Mouse (Mus musculus) liver, embryonic 14.5 days (tissue): ENCODE results near the gene Man2b2. TPM values are rescaled to one million over a fixed set of nuclear protein-coding genes. Genes with fewer than 3 reads are reported as not detected.
"Not testable (repeated sequence)": the region's sequence is repeated elsewhere in the genome, so short reads cannot be mapped to it uniquely, and the experiment has no call there.

ENCODE experiments used
- ATAC-seq: fragments of 200-750 bp; cut with Nextera tagmentation; 2 replicates; pipeline ENCODE4 v1.8.0; 2017; ENCODE audit warnings: moderate number of reproducible peaks, mild to moderate bottlenecking, moderate library complexity; ENCODE audit not compliant: insufficient read depth
- DNase-seq, 3 experiments: peaks; one replicate each; pipeline ENCODE4 v3.0.0-alpha.2; 2012 to 2013; ENCODE audit warnings: low read depth in 3 of 3, low spot score in 3 of 3
- H3K27ac ChIP-seq: fragments of 300-500 bp; sonication (generic); 2 replicates; pipeline ENCODE4 v1.5.1; 2014; ENCODE audit warnings: moderate library complexity, mild to moderate bottlenecking, control low read depth, inconsistent platforms
- H3K27me3 ChIP-seq: fragments of 300-500 bp; sonication (generic); 2 replicates; pipeline ENCODE4 v1.6.1; 2014; ENCODE audit warnings: mild to moderate bottlenecking, low read length, moderate library complexity; ENCODE audit not compliant: control insufficient read depth, insufficient read depth
- H3K36me3 ChIP-seq: fragments of 300-500 bp; sonication (generic); replicated peaks from 2 replicates; pipeline ENCODE4 v1.6.1; 2014; ENCODE audit warnings: low read depth; ENCODE audit not compliant: control insufficient read depth, insufficient read depth
- H3K4me1 ChIP-seq, 2 experiments: fragments of 200-500 bp in 1 of 2; fragments of 300-500 bp in 1 of 2; sonication (generic) in 1 of 2; replicated peaks; 2 replicates each; pipeline ENCODE4 v1.6.1; 2012 to 2014; ENCODE audit warnings: antibody characterized with exemption in 1 of 2, inconsistent platforms in 1 of 2, low read length in 1 of 2; ENCODE audit not compliant: control insufficient read depth in 2 of 2, insufficient read depth in 2 of 2
- H3K4me2 ChIP-seq: fragments of 300-500 bp; sonication (generic); 2 replicates; pipeline ENCODE4 v1.6.1; 2014; ENCODE audit warnings: low read depth, mild to moderate bottlenecking, control low read depth, moderate library complexity
- H3K4me3 ChIP-seq, 2 experiments: fragments of 200-500 bp in 1 of 2; fragments of 300-500 bp in 1 of 2; sonication (generic) in 1 of 2; 2 replicates each; pipeline ENCODE4 v1.5.1; 2012 to 2014; ENCODE audit warnings: low read depth in 2 of 2, low read length in 2 of 2, mild to moderate bottlenecking in 2 of 2, control low read depth in 1 of 2, inconsistent platforms in 1 of 2, moderate library complexity in 1 of 2; ENCODE audit not compliant: insufficient read depth in 1 of 2
- H3K9ac ChIP-seq: fragments of 300-500 bp; sonication (generic); replicated peaks from 2 replicates; pipeline ENCODE4 v1.6.1; 2014; ENCODE audit warnings: mild to moderate bottlenecking, control low read depth, moderate library complexity
- H3K9me3 ChIP-seq: fragments of 300-500 bp; sonication (generic); 2 replicates; pipeline ENCODE4 v1.6.1; 2016; ENCODE audit warnings: low read length, mixed read lengths; ENCODE audit not compliant: control insufficient read depth
- CTCF ChIP-seq: IDR thresholded peaks from 2 replicates; pipeline ENCODE4 v1.5.1; 2016; ENCODE audit warnings: antibody characterized with exemption, low read depth, control low read depth
- EP300 ChIP-seq: IDR thresholded peaks from 2 replicates; pipeline ENCODE4 v1.6.1; 2016; ENCODE audit warnings: antibody characterized with exemption, low read depth
- WGBS: fragments of 180-500 bp; shearing (Covaris S2); extraction: QIAGEN DNeasy Blood & Tissue Kit; methylation state at CpG from one replicate; pipeline ENCODE4 v1.1.7; 2014; ENCODE audit not compliant: insufficient replicate concordance; 5-methylcytosine and 5-hydroxymethylcytosine counted together
- polyA plus RNA-seq, 2 experiments: library from polyadenylated mRNA; depleted of rRNA in 1 of 2; stranded (reverse) in 1 of 2; unstranded in 1 of 2; fragments of >200 nt; fragmentation: Nextera tagmentation in 1 of 2; extraction: Ambion mirVana in 1 of 2; gene quantifications; 2 replicates each; pipeline versions ENCODE4 v1.2.1 to v1.2.3; 2012 to 2014

Man2b2 gene
- polyA plus RNA-seq, 2 experiments = 10.4 to 11.5 TPM

GRCm38 (mm10) chr5:36809123-36809522, 21.3 kb downstream of the Man2b2 start:
- Histone ChIP-seq H3K27ac (no peak overlapping the region), H3K4me1 (no peaks in the 10 kb centered on the region), H3K4me2 (no peak overlapping the region), H3K9ac (no peak overlapping the region), H3K4me3 (no peak overlapping the region), H3K36me3 (no peaks in the 10 kb centered on the region), H3K9me3 (no peaks in the 10 kb centered on the region), H3K27me3 (no peaks in the 10 kb centered on the region)
- ATAC-seq (no peak), DNase-seq (no peak)
- TF ChIP-seq CTCF (no peak), EP300 (no peak)
- 69% methylated on average over 7 of the region's 7 CpGs for WGBS

GRCm38 (mm10) chr5:36807106-36807505, 23.3 kb downstream of the Man2b2 start:
- Histone ChIP-seq H3K4me1 (no peaks in the 10 kb centered on the region), H3K4me2 (no peak overlapping the region), H3K27ac (no peak overlapping the region), H3K9me3 (no peaks in the 10 kb centered on the region), H3K36me3 (no peaks in the 10 kb centered on the region), H3K9ac (no peak overlapping the region), H3K27me3 (no peaks in the 10 kb centered on the region), H3K4me3 (no peak overlapping the region)
- 12% methylated on average over 5 of the region's 5 CpGs for WGBS
- DNase-seq (no peak), ATAC-seq (no peak)
- no peak for TF ChIP-seq CTCF
- TF ChIP-seq EP300 = no peak

- Histone ChIP-seq H3K4me3 (peak overlapping the region; percentile 53 to 89; a peak in 2 of 4 replicates), H3K9ac (peak overlapping the region; percentile 41), H3K27ac (no peak overlapping the region), H3K4me2 (peak overlapping the region; percentile 78), H3K36me3 (peaks cover 8% of the 10 kb centered on the region), H3K4me1 (peaks cover 7 to 17% of the 10 kb centered on the region in 2 experiments), H3K9me3 (no peaks in the 10 kb centered on the region), H3K27me3 (peaks cover 3% of the 10 kb centered on the region)
- no peak for ATAC-seq
- peak in 1 of 3 experiments; percentile 22 for DNase-seq
- no peak for TF ChIP-seq CTCF
- TF ChIP-seq EP300 = no peak
- WGBS = 55% methylated on average over 8 of the region's 8 CpGs
Observed at GRCm38 (mm10) chr5:36797291-36797690, 33.2 kb downstream of the Man2b2 start.

GRCm38 (mm10) chr5:36796296-36797014, 34.0 kb downstream of the Man2b2 start, which contains the start of gene Mrfap1:
TSS of gene Mrfap1 (minus strand) at chr5:36796772.
- not testable (repeated sequence) for H3K9me3 ChIP-seq, H3K36me3 ChIP-seq, H3K27me3 ChIP-seq
- H3K27ac ChIP-seq = peak within 1 kb of the TSS; percentile 84
- H3K4me2 ChIP-seq = peak within 1 kb of the TSS; percentile 78
- peaks cover 7 to 18% of the 10 kb centered on the region in 2 experiments for H3K4me1 ChIP-seq
- peak within 1 kb of the TSS; percentile 89 to 93 for H3K4me3 ChIP-seq
- H3K9ac ChIP-seq = peak within 1 kb of the TSS; percentile 83
- under 1% methylated on average over 87 of the region's 90 CpGs for WGBS
- ATAC-seq (peak; percentile 83), DNase-seq (peak; percentile 87 to 89 (median 88))

GRCm38 (mm10) chr5:36795647-36796295, 34.7 kb downstream of the Man2b2 start:
- ATAC-seq (peak; percentile 66), DNase-seq (peak; percentile 47 to 57 (median 52))

More at GRCm38 (mm10) chr5:36795647-36796295, 34.7 kb downstream of the Man2b2 start:
- H3K9ac ChIP-seq = peak overlapping the region; percentile 83
- peak overlapping the region; percentile 89 to 93 for H3K4me3 ChIP-seq
- not testable (repeated sequence) for H3K36me3 ChIP-seq, H3K27me3 ChIP-seq, H3K9me3 ChIP-seq
- peaks cover 7 to 18% of the 10 kb centered on the region in 2 experiments for H3K4me1 ChIP-seq
- WGBS = under 1% methylated on average over 36 of the region's 37 CpGs
- peak overlapping the region; percentile 84 for H3K27ac ChIP-seq
- H3K4me2 ChIP-seq = peak overlapping the region; percentile 78
